Mouse (Mus musculus): ENCODE data around the gene Rptor. TPM values are rescaled to one million over a fixed set of nuclear protein-coding genes. Genes with fewer than 3 reads are reported as not detected.

The Rptor gene
- polyA plus RNA-seq, 1 experiment = 24.5 TPM

DNA sequence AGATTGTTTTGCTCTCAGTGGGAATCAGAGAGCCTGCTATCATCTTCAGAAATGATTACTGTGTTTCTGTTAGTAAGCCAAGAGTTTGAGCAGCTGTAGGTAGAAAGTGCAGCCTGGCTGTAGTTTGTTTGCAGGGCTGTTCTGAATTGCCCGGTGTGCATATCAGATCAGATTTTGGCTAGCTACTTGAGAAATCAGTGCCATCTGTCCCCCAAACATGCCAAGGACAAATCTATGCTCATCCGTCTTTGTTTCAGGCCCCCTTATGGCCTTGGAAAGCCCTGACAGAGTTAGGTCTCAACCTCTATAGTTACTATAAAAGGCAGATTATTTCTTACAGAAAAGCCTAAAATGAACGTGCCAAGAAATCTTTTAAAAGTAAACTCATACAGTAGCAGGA is 244.9 kb downstream of the Rptor start:
- Histone ChIP-seq H3K4me1 (ENCODE audit: control insufficient read depth, insufficient read depth, insufficient read length, low read length) (no peaks in the 10 kb centered on the region), H3K27ac (replicated peaks; ENCODE audit: low read depth, low read length) (no peak overlapping the region)

DNA sequence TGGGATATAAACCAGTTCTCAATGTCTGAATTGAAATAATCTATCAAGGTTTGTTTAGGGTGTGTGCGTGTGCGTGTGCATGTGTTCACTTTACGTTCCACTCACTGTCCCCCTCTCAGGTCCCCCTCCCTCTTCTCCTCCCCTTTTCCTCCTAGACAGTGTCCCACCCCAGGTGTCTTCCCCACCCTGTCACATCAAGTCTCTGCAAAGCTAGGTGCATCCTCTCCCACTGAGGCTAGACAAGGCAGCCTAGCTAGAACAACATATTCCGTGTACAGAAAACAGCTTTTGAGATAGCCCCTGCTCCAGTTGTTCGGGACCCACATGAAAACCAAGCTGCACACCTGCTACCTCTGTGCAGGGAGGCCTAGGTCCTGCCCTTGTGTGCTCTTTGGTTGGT is 245.5 kb downstream of the Rptor start:
- no peak overlapping the region for H3K4me3 ChIP-seq (ENCODE audit: insufficient read depth, low read depth, low read length)
- no peaks in the 10 kb centered on the region for H3K4me1 ChIP-seq (ENCODE audit: control insufficient read depth, insufficient read depth, insufficient read length, low read length)
- H3K27ac ChIP-seq (replicated peaks; ENCODE audit: low read depth, low read length) = no peak overlapping the region

More for the DNA sequence above, 244.9 kb downstream of the Rptor start:
- no peak overlapping the region for H3K4me3 ChIP-seq (ENCODE audit: insufficient read depth, low read depth, low read length)

- Histone ChIP-seq H3K4me1 (ENCODE audit: control insufficient read depth, insufficient read depth, insufficient read length, low read length) (no peaks in the 10 kb centered on the region), H3K4me3 (ENCODE audit: insufficient read depth, low read depth, low read length) (no peak overlapping the region), H3K27ac (replicated peaks; ENCODE audit: low read depth, low read length) (peak overlapping the region; percentile 33; the same call in 1 of the 2 replicates)
Observed at GRCm38 (mm10) chr11:119855999-119856398, 253.3 kb downstream of the Rptor start.

GRCm38 (mm10) chr11:119862523-119863299 is 260.0 kb downstream of the Rptor start:
- H3K27ac ChIP-seq (replicated peaks; ENCODE audit: low read depth, low read length) = no peak overlapping the region
- no peaks in the 10 kb centered on the region; the same call in 1 of the 2 replicates for H3K4me1 ChIP-seq (ENCODE audit: control insufficient read depth, insufficient read depth, insufficient read length, low read length)
- H3K4me3 ChIP-seq (ENCODE audit: insufficient read depth, low read depth, low read length) = no peak overlapping the region

DNA sequence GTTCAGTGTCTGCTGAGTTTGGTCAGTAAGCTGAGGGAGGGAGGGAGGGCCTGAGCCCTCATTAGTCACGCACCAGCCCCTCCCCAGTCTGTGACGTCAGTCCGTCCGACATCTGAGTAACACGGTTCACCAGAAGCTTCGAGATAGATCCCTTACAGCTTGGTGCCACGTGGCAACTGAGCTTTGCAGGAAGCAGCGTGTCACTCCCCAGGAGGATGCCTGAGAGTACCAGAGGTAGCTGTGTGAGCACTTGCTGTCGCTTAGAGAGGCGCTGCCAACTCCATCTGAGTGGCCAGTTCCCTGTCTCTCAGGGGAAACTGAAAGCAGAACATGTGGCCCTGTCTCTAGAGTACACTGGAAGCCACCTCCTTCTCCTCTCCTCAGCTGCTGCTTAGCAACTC is 260.7 kb downstream of the Rptor start:
- Histone ChIP-seq H3K4me1 (ENCODE audit: control insufficient read depth, insufficient read depth, insufficient read length, low read length) (no peaks in the 10 kb centered on the region; the same call in 1 of the 2 replicates), H3K4me3 (ENCODE audit: insufficient read depth, low read depth, low read length) (peak overlapping the region; percentile 35), H3K27ac (replicated peaks; ENCODE audit: low read depth, low read length) (peak overlapping the region; percentile 45; the same call in 1 of the 2 replicates)

DNA sequence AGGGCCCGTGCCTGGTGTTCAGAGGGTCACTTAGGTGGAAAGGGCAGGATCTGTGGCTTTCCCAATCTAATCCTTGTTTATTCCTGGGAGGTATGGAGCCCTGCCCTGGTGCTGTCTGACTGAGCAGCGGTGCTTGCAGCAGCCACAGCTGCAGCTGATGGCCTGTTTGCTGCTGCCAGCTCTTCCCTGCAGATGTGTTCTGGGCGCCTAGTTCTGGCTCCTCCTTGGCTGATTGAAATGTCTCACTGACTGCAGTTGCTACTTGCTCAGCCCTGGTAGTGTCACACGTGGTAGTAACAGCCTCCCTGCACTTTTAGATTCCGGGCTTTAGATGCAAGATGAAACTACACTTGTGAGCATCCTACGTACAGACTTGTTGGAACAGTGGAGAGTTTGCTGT is 264.1 kb downstream of the Rptor start:
- Histone ChIP-seq H3K4me3 (ENCODE audit: insufficient read depth, low read depth, low read length) (no peak overlapping the region), H3K27ac (replicated peaks; ENCODE audit: low read depth, low read length) (no peak overlapping the region), H3K4me1 (ENCODE audit: control insufficient read depth, insufficient read depth, insufficient read length, low read length) (no peaks in the 10 kb centered on the region; the same call in 1 of the 2 replicates)

DNA sequence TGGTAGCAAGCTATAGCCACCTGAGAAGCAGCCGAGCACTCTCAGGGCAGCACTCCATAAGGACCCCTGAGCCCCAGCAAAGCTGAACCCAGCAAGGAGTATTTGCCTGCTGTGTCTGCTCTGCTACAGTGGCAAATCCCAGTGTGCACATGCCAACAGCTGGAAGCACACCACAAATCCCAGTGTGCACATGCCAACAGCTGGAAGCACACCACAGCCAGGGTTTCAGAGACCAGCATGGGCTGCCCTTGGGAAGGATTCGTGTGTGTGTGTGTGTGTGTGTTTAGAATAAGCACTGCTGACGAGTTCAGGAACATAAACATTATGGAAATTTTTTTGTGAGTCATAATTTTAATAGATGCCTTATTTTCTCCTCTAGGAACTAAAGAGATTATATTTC is 265.4 kb downstream of the Rptor start:
- Histone ChIP-seq H3K4me1 (ENCODE audit: control insufficient read depth, insufficient read depth, insufficient read length, low read length) (no peaks in the 10 kb centered on the region; the same call in 1 of the 2 replicates), H3K27ac (replicated peaks; ENCODE audit: low read depth, low read length) (no peak overlapping the region), H3K4me3 (ENCODE audit: insufficient read depth, low read depth, low read length) (no peak overlapping the region)

DNA sequence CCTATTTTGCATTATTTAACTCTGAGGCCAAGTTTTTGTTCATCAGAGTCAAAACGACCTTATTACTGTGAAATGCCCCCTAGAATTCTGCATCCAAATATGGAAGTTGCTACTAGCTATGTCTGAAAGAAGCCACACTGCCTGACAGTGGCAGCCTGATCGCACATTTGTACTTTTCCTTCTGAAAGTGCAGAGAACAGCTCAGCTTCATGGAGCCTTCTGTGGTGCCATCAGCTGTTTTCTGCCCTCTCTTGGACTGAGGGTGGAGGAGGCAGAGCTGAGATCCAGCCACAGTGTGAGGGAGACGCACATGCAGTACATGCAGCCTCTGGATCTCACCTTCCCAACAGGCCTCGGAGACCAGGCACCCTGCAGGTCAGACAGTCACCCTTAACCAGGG is 265.9 kb downstream of the Rptor start:
- H3K4me3 ChIP-seq (ENCODE audit: insufficient read depth, low read depth, low read length) = no peak overlapping the region
- H3K27ac ChIP-seq (replicated peaks; ENCODE audit: low read depth, low read length) = no peak overlapping the region
- no peaks in the 10 kb centered on the region for H3K4me1 ChIP-seq (ENCODE audit: control insufficient read depth, insufficient read depth, insufficient read length, low read length)

GRCm38 (mm10) chr11:119871141-119871540 is 268.4 kb downstream of the Rptor start:
- Histone ChIP-seq H3K4me1 (ENCODE audit: control insufficient read depth, insufficient read depth, insufficient read length, low read length) (no peaks in the 10 kb centered on the region), H3K27ac (replicated peaks; ENCODE audit: low read depth, low read length) (no peak overlapping the region), H3K4me3 (ENCODE audit: insufficient read depth, low read depth, low read length) (no peak overlapping the region)

DNA sequence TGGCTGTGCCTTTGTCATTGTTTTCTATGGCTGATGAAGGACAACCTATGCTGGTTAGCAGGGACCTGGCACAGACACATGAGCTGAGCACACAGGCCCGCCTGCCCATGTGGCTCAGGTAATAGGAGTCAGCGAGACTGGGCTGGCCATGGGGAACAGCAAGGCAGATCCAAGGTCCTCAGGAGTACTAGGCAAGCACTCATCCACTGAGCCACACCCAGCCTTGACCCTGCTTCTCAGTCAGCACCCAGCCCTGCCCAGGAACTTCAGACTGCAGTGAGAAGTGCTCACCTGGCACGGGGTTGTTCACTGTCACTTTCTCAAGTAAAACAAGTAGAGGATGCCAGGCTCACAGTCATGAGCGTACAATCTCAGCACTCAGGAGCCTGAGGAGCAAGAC is 270.9 kb downstream of the Rptor start:
- H3K4me3 ChIP-seq (ENCODE audit: insufficient read depth, low read depth, low read length) = no peak overlapping the region
- H3K4me1 ChIP-seq (ENCODE audit: control insufficient read depth, insufficient read depth, insufficient read length, low read length) = no peaks in the 10 kb centered on the region

GRCm38 (mm10) chr11:119874841-119875240 is 272.1 kb downstream of the Rptor start:
- Histone ChIP-seq H3K4me1 (ENCODE audit: control insufficient read depth, insufficient read depth, insufficient read length, low read length) (no peaks in the 10 kb centered on the region), H3K27ac (replicated peaks; ENCODE audit: low read depth, low read length) (no peak overlapping the region), H3K4me3 (ENCODE audit: insufficient read depth, low read depth, low read length) (no peak overlapping the region)

More for the DNA sequence above, 270.9 kb downstream of the Rptor start:
- no peak overlapping the region for H3K27ac ChIP-seq (replicated peaks; ENCODE audit: low read depth, low read length)

DNA sequence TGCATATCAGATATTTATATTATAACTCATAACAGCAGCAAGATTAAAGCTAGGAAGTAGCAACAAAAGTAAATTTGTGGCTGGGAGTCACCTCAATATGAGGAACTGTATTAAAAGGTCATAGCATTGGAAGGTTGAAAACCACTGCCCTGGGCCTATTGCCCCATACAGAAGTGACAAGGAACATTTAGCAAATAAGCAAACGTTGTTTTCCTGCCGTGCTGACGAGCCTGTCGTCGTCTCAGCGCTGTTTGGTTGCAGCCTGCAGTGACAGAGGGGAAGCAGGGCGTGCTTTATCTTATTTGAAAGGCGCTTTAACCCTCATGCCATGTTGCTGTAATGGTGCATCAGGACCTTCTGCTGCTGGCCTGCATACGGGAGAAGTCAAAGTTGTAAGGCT is 273.0 kb downstream of the Rptor start:
- Histone ChIP-seq H3K4me3 (ENCODE audit: insufficient read depth, low read depth, low read length) (no peak overlapping the region), H3K27ac (replicated peaks; ENCODE audit: low read depth, low read length) (no peak overlapping the region), H3K4me1 (ENCODE audit: control insufficient read depth, insufficient read depth, insufficient read length, low read length) (no peaks in the 10 kb centered on the region)

- Histone ChIP-seq H3K4me1 (ENCODE audit: control insufficient read depth, insufficient read depth, insufficient read length, low read length) (no peaks in the 10 kb centered on the region), H3K27ac (replicated peaks; ENCODE audit: low read depth, low read length) (no peak overlapping the region), H3K4me3 (ENCODE audit: insufficient read depth, low read depth, low read length) (no peak overlapping the region)
Observed at GRCm38 (mm10) chr11:119877124-119877523, 274.4 kb downstream of the Rptor start.

GRCm38 (mm10) chr11:119879573-119879972 is 276.9 kb downstream of the Rptor start:
- H3K4me3 ChIP-seq (ENCODE audit: insufficient read depth, low read depth, low read length) = no peak overlapping the region
- H3K4me1 ChIP-seq (ENCODE audit: control insufficient read depth, insufficient read depth, insufficient read length, low read length) = no peaks in the 10 kb centered on the region
- H3K27ac ChIP-seq (replicated peaks; ENCODE audit: low read depth, low read length) = no peak overlapping the region

DNA sequence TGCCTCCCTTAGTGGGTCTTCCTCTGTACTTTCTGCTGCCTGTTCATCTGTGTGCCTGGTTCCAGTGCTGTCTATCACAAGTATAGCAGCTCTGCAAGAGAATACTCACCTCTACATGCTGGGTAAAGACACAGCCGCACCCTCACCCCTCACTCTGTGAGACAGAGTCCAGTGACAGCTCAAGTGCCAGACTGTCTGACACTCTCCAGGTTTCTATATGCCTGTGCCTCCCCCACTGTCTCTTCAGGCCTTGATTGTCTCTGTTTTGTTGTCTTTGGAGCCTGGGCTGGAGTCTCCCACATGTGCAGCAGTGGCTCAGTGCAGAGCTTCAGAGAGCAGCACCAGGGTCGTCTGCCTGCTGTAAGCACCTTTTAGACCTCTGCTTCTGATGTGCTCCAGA is 280.9 kb downstream of the Rptor start:
- no peak overlapping the region for H3K4me3 ChIP-seq (ENCODE audit: insufficient read depth, low read depth, low read length)
- no peak overlapping the region for H3K27ac ChIP-seq (replicated peaks; ENCODE audit: low read depth, low read length)
- H3K4me1 ChIP-seq (ENCODE audit: control insufficient read depth, insufficient read depth, insufficient read length, low read length) = no peaks in the 10 kb centered on the region

- Histone ChIP-seq H3K27ac (replicated peaks; ENCODE audit: low read depth, low read length) (no peak overlapping the region), H3K4me1 (ENCODE audit: control insufficient read depth, insufficient read depth, insufficient read length, low read length) (no peaks in the 10 kb centered on the region), H3K4me3 (ENCODE audit: insufficient read depth, low read depth, low read length) (no peak overlapping the region)
Observed at GRCm38 (mm10) chr11:119889966-119890365, 287.3 kb downstream of the Rptor start.
